Mouse (Mus musculus) small intestine, adult 2 months (tissue): ENCODE results near the gene Kif26a.

Experiments used
- CTCF ChIP-seq: fragments of 200-500 bp; IDR thresholded peaks from 2 replicates; pipeline ENCODE4 v1.5.1; 2012; ENCODE audit warnings: low read depth, mild to moderate bottlenecking, control low read depth, inconsistent platforms, low read length, moderate library complexity, mixed read lengths; ENCODE audit not compliant: insufficient replicate concordance, insufficient read length; ENCODE audit errors: extremely low read depth
- POLR2A ChIP-seq: fragments of 200-500 bp; IDR thresholded peaks from 2 replicates; pipeline ENCODE4 v1.6.1; 2012; ENCODE audit warnings: low read depth, mild to moderate bottlenecking, control low read depth, inconsistent platforms, low read length, moderate library complexity

- no peak for TF ChIP-seq CTCF
- no peak for TF ChIP-seq POLR2A
These were observed 29.0 kb upstream of the Kif26a start for GRCm38 (mm10) chr12:112117006-112117405.
